Mouse (Mus musculus) limb, embryonic 14.5 days (tissue): ENCODE data around the gene Dll4. TPM values are rescaled to one million over a fixed set of nuclear protein-coding genes. Genes with fewer than 3 reads are reported as not detected.

Experiments
- ATAC-seq: fragments of 200-750 bp; cut with Nextera tagmentation; 2 replicates; pipeline ENCODE4 v1.8.0; 2017; ENCODE audit warnings: low read depth, moderate number of reproducible peaks, moderate TSS enrichment; ENCODE audit not compliant: low FRiP score
- DNase-seq: peaks from one replicate; pipeline ENCODE4 v3.0.0-alpha.2; 2015; ENCODE audit warnings: low spot score
- H3K27ac ChIP-seq: fragments of 300-500 bp; sonication (generic); replicated peaks from 2 replicates; pipeline ENCODE4 v1.5.1; 2014; ENCODE audit warnings: low read depth, mild to moderate bottlenecking, low read length, moderate library complexity, mixed read lengths
- H3K27me3 ChIP-seq: fragments of 300-500 bp; sonication (generic); 2 replicates; pipeline ENCODE4 v1.6.1; 2014; ENCODE audit warnings: low read length, mixed read lengths; ENCODE audit not compliant: control insufficient read depth, insufficient read depth
- H3K36me3 ChIP-seq: fragments of 300-500 bp; sonication (generic); 2 replicates; pipeline ENCODE4 v1.6.1; 2014; ENCODE audit warnings: mild to moderate bottlenecking, low read length, moderate library complexity, mixed read lengths; ENCODE audit not compliant: control insufficient read depth, insufficient read depth
- H3K4me1 ChIP-seq: fragments of 300-500 bp; sonication (generic); 2 replicates; pipeline ENCODE4 v1.6.1; 2014; ENCODE audit warnings: antibody characterized with exemption, low read length, mixed read lengths; ENCODE audit not compliant: control insufficient read depth, insufficient read depth
- H3K4me2 ChIP-seq: fragments of 300-500 bp; sonication (generic); replicated peaks from 2 replicates; pipeline ENCODE4 v1.6.1; 2014; ENCODE audit warnings: low read depth, mild to moderate bottlenecking, low read length, moderate library complexity; ENCODE audit not compliant: severe bottlenecking
- H3K4me3 ChIP-seq: fragments of 300-500 bp; sonication (generic); replicated peaks from 2 replicates; pipeline ENCODE4 v1.5.1; 2014; ENCODE audit warnings: low read length
- H3K9ac ChIP-seq: fragments of 300-500 bp; sonication (generic); 2 replicates; pipeline ENCODE4 v1.6.1; 2014; ENCODE audit warnings: mild to moderate bottlenecking, low read depth, low read length, moderate library complexity; ENCODE audit not compliant: severe bottlenecking
- H3K9me3 ChIP-seq: fragments of 300-500 bp; sonication (generic); 2 replicates; pipeline ENCODE4 v1.6.1; 2016; ENCODE audit warnings: low read length; ENCODE audit not compliant: control insufficient read depth
- POLR2A ChIP-seq: fragments of 200-500 bp; IDR thresholded peaks from 2 replicates; pipeline ENCODE4 v1.8.0; 2012; ENCODE audit warnings: inconsistent platforms, mild to moderate bottlenecking, moderate library complexity, borderline replicate concordance; ENCODE audit not compliant: insufficient read depth, insufficient read length; ENCODE audit errors: extremely low read depth
- WGBS: fragments of 180-500 bp; shearing (Covaris S2); extraction: QIAGEN DNeasy Blood & Tissue Kit; methylation state at CpG from one replicate; pipeline ENCODE4 v1.1.7; 2014; 5-methylcytosine and 5-hydroxymethylcytosine counted together
- polyA plus RNA-seq, 2 experiments: library from polyadenylated mRNA; depleted of rRNA in 1 of 2; stranded (reverse) in 1 of 2; unstranded in 1 of 2; fragments of >200 nt; fragmentation: Nextera tagmentation in 1 of 2; extraction: Ambion mirVana in 1 of 2; gene quantifications; 2 replicates each; pipeline versions ENCODE4 v1.2.1 to v1.2.3; 2012 to 2014

Dll4 gene
- polyA plus RNA-seq, 2 experiments = 5.1 to 9.0 TPM

GRCm38 (mm10) chr2:119299981-119300818, 25.4 kb upstream of the Dll4 start:
- Histone ChIP-seq H3K27ac (no peak overlapping the region), H3K4me2 (peak overlapping the region; percentile 26), H3K4me3 (no peak overlapping the region), H3K27me3 (no peaks in the 10 kb centered on the region), H3K9ac (0 out of 2 replicates have a peak overlapping the region, but pooled peaks have one; percentile 16), H3K9me3 (no peaks in the 10 kb centered on the region), H3K4me1 (peaks cover 11% of the 10 kb centered on the region), H3K36me3 (peaks cover 30% of the 10 kb centered on the region)
- ATAC-seq (peak; percentile 71), DNase-seq (peak; percentile 84)
- 8% methylated on average over 11 of the region's 15 CpGs for WGBS
- no peak for TF ChIP-seq POLR2A

DNA sequence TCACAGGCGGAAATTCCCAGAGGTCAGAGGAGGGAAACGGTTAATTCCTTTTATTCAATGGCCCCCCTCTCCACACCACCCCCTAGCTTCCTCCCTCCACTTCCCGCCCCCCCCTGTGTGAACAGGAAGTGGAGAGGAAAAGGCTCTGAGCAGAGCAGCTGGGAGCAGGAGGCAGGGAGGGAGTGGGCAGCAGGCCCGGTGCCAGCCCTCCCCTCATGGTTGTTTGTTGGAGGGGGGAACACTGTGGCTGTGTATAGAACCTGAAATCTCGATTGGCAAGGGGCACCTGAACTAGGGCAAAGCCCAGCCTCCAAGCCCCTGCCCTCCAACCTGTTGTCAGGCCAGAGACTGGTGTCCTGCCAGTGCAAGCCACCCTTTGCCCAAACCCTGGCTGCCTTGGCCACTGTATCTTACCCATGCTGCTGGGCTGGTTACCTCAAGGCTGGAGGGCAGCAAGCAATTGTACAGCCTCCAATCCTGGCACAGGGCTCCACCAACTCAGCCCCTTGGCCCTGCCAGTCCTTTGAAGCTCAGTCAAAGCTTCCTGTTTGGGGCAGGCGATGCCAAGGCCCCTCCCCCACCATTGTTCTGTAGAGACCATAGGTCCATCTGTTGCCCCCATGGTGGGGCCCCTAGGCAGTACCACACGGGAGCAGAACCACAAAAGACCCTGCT, 24.6 kb upstream of the Dll4 start:
- ATAC-seq (no peak), DNase-seq (no peak)
- H3K36me3 ChIP-seq = peaks cover 27% of the 10 kb centered on the region

DNA sequence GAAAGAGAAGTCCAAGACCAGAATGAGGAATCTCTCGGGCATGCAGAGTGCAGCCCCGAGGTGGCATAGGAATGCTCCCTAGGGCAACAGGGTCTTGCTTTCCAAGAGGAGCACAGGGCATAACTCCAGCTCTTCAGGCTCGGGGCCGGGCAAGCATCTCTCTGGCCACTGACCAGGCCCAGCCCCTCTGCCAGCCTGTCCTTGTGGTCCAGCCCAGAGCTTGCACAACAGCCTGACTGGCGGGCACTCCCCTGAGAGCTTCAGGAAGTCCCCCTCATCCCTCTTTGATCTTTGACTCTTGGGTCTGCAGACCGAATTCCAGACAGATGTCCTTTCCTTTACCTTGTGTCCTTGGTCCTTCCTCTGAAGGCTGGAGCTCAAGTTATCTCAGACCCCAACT, 22.7 kb upstream of the Dll4 start:
- H3K36me3 ChIP-seq = peaks cover 11% of the 10 kb centered on the region
- WGBS = 59% methylated on average over 6 of the region's 6 CpGs
- no peak overlapping the region for H3K4me2 ChIP-seq
- H3K27ac ChIP-seq = no peak overlapping the region
- H3K27me3 ChIP-seq = no peaks in the 10 kb centered on the region
- TF ChIP-seq POLR2A = no peak
- H3K9ac ChIP-seq = no peak overlapping the region
- ATAC-seq (no peak), DNase-seq (no peak)
- H3K4me3 ChIP-seq = no peak overlapping the region
- peaks cover 11% of the 10 kb centered on the region for H3K4me1 ChIP-seq
- H3K9me3 ChIP-seq = no peaks in the 10 kb centered on the region

More for the DNA sequence above, 24.6 kb upstream of the Dll4 start:
- TF ChIP-seq POLR2A = no peak
- 45% methylated on average over 6 of the region's 7 CpGs for WGBS
- peak overlapping the region; percentile 26; the same call in 1 of the 2 replicates for H3K4me2 ChIP-seq
- H3K4me1 ChIP-seq = peaks cover 11% of the 10 kb centered on the region
- H3K4me3 ChIP-seq = no peak overlapping the region
- H3K27ac ChIP-seq = no peak overlapping the region
- 0 out of 2 replicates have a peak overlapping the region, but pooled peaks have one; percentile 16 for H3K9ac ChIP-seq
- H3K9me3 ChIP-seq = no peaks in the 10 kb centered on the region
- no peaks in the 10 kb centered on the region for H3K27me3 ChIP-seq

DNA sequence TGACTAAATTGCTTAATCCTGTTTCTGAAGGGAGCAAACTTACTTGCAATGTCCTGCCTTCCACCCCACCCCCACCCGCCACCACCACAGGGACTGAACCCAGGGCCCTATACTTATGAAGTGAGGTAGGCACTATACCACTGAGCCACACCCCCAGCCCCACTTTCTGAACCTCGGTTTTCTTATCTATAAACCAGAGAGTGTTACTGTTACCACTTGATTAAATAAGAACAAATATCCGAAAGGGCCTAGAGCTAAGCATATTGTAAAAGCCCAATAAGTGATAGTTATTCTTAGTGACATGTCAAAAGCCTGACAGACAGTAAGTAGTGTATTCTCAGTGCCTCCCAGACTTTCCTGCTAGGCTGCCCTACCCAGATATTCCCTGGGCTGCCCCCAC, 21.2 kb upstream of the Dll4 start:
- Histone ChIP-seq H3K36me3 (peaks cover 2% of the 10 kb centered on the region; the same call in 1 of the 2 replicates), H3K4me1 (peaks cover 11% of the 10 kb centered on the region), H3K27me3 (no peaks in the 10 kb centered on the region), H3K9ac (no peak overlapping the region), H3K27ac (no peak overlapping the region), H3K9me3 (no peaks in the 10 kb centered on the region), H3K4me3 (no peak overlapping the region), H3K4me2 (no peak overlapping the region)
- TF ChIP-seq POLR2A = no peak
- ATAC-seq (no peak), DNase-seq (no peak)
- 55% methylated on average over 3 of the region's 3 CpGs for WGBS

GRCm38 (mm10) chr2:119304798-119305208, 20.8 kb upstream of the Dll4 start:
- ATAC-seq = no peak

More at GRCm38 (mm10) chr2:119304798-119305208, 20.8 kb upstream of the Dll4 start:
- Histone ChIP-seq H3K4me3 (no peak overlapping the region), H3K4me2 (no peak overlapping the region), H3K27ac (no peak overlapping the region), H3K4me1 (peaks cover 10% of the 10 kb centered on the region), H3K9ac (no peak overlapping the region), H3K27me3 (no peaks in the 10 kb centered on the region), H3K9me3 (no peaks in the 10 kb centered on the region), H3K36me3 (no peaks in the 10 kb centered on the region)
- 17% methylated on average over 3 of the region's 3 CpGs for WGBS
- no peak for TF ChIP-seq POLR2A
- no peak for DNase-seq
